Mouse (Mus musculus): ENCODE measurements around the gene Stx4a.

DNA sequence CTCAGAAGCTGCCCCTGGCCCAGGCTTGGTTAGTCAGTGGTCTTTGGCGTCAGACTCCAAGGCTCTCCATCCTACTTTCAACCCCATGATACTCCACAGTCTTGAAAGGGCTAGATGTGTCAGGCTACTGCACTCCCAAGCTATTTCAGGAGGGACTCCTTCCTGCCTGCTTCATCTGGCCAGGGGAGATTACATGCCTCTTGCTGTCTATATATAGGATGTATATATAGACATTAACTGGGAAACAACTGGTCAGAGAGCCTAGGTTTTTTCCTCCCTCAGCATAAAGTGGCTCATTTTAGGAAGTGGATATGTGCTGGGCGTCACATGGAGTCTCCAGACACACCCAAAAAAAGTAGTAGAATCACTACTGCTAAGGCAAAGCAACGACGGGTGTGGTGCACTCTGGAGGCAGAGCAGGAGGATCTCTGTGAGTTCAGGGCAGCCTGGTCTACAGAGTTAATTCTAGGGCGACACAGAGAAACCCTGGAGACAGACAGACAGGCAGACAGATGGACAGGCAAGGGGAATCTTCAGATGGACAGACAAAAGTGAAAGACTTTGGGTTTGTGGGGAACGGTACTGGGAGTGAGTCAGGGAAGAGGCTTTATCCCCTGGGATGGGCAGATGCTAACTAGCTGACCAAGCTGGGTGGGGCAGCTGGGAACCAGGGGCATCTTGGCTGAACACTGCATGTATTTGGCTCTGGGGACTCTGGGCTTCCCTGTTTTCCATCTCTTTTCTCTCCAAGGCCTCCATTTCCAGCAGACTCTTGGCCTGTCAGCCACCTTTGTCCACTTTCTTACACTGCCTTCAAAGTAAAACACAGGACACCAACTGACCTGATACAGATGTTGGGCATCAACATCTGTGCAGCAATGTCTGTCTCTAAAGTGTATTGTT is 26.1 kb downstream of the Stx4a start:
- TF ChIP-seq CTCF (IDR thresholded peaks at IDR 0.05; ENCODE audit: control insufficient read depth, insufficient read depth, insufficient replicate concordance, low read depth, low read length) (no peak), POLR2A (IDR thresholded peaks at IDR 0.05; ENCODE audit: control insufficient read depth, low read depth, low read length) (no peak)
